Mouse (Mus musculus): ENCODE data around the gene Boc. TPM values are rescaled to one million over a fixed set of nuclear protein-coding genes. Genes with fewer than 3 reads are reported as not detected.
A peak's percentile ranks its signal among the peaks of the same experiment; 100 is the strongest.

Gene Boc
- polyA plus RNA-seq, 1 experiment from 2014 or later, result 44.7 TPM

DNA sequence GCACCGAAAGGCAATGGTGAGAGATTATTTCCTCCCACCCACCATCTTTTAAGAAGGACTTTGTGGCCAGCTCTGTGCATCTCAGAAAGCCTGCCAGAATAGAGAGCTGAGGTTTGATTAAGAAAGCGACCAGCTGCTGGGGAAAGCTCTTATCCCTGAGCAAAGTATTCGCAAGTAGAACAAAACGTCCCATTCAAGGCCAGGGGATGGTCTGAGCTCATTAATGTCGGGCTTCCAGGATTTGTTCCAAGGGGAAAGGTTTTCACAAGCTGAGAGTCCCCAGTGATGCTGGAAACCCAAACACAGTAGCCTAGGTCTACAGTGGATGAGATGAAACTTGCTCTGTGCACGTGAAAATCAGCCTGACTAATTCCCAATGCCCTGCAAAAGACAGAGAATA lies 64.8 kb downstream of the Boc start:
- H3K4me3 ChIP-seq (ENCODE audit: low read depth, low read length), result no peak overlapping the region
- peak overlapping the region; percentile 17; the same call in 1 of the 2 replicates for H3K27ac ChIP-seq (ENCODE audit: low read depth, low read length)
- H3K4me1 ChIP-seq (ENCODE audit: control insufficient read depth, insufficient read depth, low read length), result no peaks in the 10 kb centered on the region
- H3K4me2 ChIP-seq, result no peak overlapping the region
- ATAC-seq (ENCODE audit: low FRiP score) (no peak), DNase-seq (ENCODE audit: low spot score, missing footprints) (no peak)
- no peaks in the 10 kb centered on the region for H3K9me3 ChIP-seq (ENCODE audit: control insufficient read depth, low read length)
- no peak overlapping the region for H3K9ac ChIP-seq (ENCODE audit: low read length)
- peaks cover 37% of the 10 kb centered on the region for H3K36me3 ChIP-seq (ENCODE audit: control insufficient read depth, insufficient read depth, low read length)
- H3K27me3 ChIP-seq (ENCODE audit: control insufficient read depth, insufficient read depth, low read length), result no peaks in the 10 kb centered on the region
- WGBS, result 26% methylated on average over 6 of the region's 6 CpGs

DNA sequence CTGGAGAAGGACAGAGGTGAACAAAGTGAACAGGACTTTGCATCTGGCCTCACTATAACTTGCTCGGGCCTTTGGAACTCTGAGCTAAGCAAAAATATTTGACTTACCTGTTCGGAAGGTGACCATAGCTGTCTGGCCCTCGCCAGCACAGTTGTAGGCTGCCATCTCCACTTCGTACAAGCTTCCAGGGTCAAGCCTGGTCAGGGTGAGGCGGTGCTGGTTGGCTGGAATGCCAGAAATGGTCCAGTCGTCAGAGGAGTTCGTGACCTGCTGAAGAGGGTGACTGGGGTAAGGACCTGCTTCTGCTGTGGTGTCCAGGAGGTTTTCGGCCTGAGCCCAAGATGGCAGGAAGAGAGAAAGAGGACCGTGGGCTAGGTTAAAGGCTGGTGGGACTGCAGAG lies 66.0 kb downstream of the Boc start:
- no peak overlapping the region for H3K27ac ChIP-seq (ENCODE audit: low read depth, low read length)
- WGBS, result 80% methylated on average over 9 of the region's 9 CpGs

DNA sequence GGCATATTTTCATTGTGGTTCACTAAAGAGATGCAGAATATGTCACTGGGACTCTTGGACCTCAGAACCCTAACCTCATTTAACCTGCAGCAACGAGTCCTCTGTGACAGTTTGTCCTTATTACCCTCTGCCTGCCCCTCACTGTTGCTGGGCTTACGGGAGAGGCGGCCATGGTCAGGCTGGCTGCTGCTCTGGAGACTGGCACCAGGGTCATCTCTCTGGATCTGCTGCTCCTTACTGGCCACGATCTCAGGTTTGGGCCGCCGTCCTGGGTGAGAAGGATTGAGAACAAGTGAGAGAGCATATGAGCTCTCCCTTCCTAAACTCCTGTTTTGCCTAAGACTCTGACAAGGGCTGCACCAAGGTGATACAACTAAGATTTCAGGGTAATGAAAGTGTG lies 66.5 kb downstream of the Boc start:
- no peak overlapping the region for H3K4me3 ChIP-seq (ENCODE audit: low read depth, low read length)
- no peak overlapping the region for H3K4me2 ChIP-seq
- peaks cover 29% of the 10 kb centered on the region for H3K36me3 ChIP-seq (ENCODE audit: control insufficient read depth, insufficient read depth, low read length)
- H3K4me1 ChIP-seq (ENCODE audit: control insufficient read depth, insufficient read depth, low read length), result no peaks in the 10 kb centered on the region
- no peak for ATAC-seq (ENCODE audit: low FRiP score)
- no peaks in the 10 kb centered on the region for H3K9me3 ChIP-seq (ENCODE audit: control insufficient read depth, low read length)
- DNase-seq (ENCODE audit: low spot score, missing footprints), result no peak
- no peaks in the 10 kb centered on the region for H3K27me3 ChIP-seq (ENCODE audit: control insufficient read depth, insufficient read depth, low read length)
- no peak overlapping the region for H3K9ac ChIP-seq (ENCODE audit: low read length)
- H3K27ac ChIP-seq (ENCODE audit: low read depth, low read length), result no peak overlapping the region
- WGBS, result 95% methylated on average over 6 of the region's 6 CpGs

More for the DNA sequence above, 66.0 kb downstream of the Boc start:
- H3K4me3 ChIP-seq (ENCODE audit: low read depth, low read length), result no peak overlapping the region
- ATAC-seq (ENCODE audit: low FRiP score) (no peak), DNase-seq (ENCODE audit: low spot score, missing footprints) (peak; percentile 80)
- no peaks in the 10 kb centered on the region for H3K27me3 ChIP-seq (ENCODE audit: control insufficient read depth, insufficient read depth, low read length)
- H3K9me3 ChIP-seq (ENCODE audit: control insufficient read depth, low read length), result no peaks in the 10 kb centered on the region
- H3K36me3 ChIP-seq (ENCODE audit: control insufficient read depth, insufficient read depth, low read length), result peaks cover 25% of the 10 kb centered on the region
- H3K9ac ChIP-seq (ENCODE audit: low read length), result no peak overlapping the region
- H3K4me1 ChIP-seq (ENCODE audit: control insufficient read depth, insufficient read depth, low read length), result no peaks in the 10 kb centered on the region
- no peak overlapping the region for H3K4me2 ChIP-seq

DNA sequence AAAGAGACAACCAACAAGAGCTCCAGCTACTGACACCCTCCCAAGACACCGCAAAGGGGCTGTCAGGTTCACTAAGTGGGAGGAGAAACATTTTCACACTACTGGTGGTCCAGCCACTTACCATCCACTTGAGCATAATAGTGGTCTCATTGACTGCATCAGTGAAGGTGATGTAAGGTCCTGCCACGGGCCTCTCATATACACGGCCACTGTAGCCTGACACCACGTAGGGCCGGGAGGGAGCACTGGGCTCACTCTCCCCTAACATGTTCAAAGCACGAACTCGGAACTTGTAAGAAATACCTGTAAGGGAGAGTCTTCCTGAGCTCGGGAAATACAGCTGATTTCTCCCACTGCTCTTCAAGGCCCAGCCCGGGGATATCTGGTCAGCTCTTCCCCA lies 67.6 kb downstream of the Boc start:
- peaks cover 35% of the 10 kb centered on the region for H3K36me3 ChIP-seq (ENCODE audit: control insufficient read depth, insufficient read depth, low read length)

DNA sequence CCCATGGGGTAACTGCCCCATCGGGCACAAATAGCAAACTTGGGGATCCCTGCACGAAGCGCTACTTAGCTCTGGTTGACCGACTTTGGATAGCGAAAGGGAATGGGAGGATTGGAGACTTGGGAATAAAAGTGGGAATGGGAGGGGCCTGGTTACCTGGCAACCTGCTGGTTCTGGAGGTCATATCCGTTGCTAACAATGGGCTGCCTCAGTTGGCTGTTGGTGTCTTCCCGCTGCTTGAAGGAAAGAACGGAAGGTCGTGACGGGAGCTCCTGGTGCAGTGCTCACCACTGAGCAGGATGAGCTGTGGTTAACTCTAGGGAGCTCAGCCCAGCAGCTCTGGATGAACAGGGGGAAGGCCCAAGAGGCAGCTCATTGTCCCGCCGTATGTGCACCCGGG lies 71.5 kb downstream of the Boc start:
- ATAC-seq (ENCODE audit: low FRiP score), result no peak
- 64% methylated on average over 13 of the region's 13 CpGs for WGBS
- H3K27ac ChIP-seq (ENCODE audit: low read depth, low read length), result no peak overlapping the region; the same call in 1 of the 2 replicates

More for the DNA sequence above, 67.6 kb downstream of the Boc start:
- H3K4me2 ChIP-seq, result no peak overlapping the region
- H3K4me3 ChIP-seq (ENCODE audit: low read depth, low read length), result no peak overlapping the region
- H3K9ac ChIP-seq (ENCODE audit: low read length), result no peak overlapping the region
- H3K27me3 ChIP-seq (ENCODE audit: control insufficient read depth, insufficient read depth, low read length), result no peaks in the 10 kb centered on the region
- no peaks in the 10 kb centered on the region for H3K9me3 ChIP-seq (ENCODE audit: control insufficient read depth, low read length)
- H3K4me1 ChIP-seq (ENCODE audit: control insufficient read depth, insufficient read depth, low read length), result peaks cover 5% of the 10 kb centered on the region; the same call in 1 of the 2 replicates
- no peak overlapping the region for H3K27ac ChIP-seq (ENCODE audit: low read depth, low read length)
- DNase-seq (ENCODE audit: low spot score, missing footprints), result no peak
- no peak for ATAC-seq (ENCODE audit: low FRiP score)
- WGBS, result 94% methylated on average over 9 of the region's 9 CpGs

DNA sequence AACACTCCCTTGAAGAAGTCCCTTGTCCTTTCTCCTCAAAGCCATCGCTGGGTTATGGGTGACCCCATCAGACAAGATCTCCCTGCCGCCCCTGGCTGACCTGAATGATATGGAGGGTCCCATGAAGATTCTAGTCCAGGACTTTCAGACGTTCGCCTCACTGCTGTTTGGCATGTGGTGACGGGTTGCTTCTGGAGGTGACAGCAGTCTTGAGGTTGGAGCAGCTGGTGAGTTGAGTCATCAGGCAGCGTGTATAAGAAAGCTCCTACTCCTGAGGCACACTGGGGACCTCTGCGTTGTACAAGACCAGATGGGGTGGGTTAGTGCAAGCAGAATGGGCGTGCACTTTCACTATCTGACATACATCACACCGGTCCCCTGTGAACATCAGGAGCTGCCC lies 72.1 kb downstream of the Boc start:
- DNase-seq (ENCODE audit: low spot score, missing footprints) (no peak), ATAC-seq (ENCODE audit: low FRiP score) (no peak)
- Histone ChIP-seq H3K4me2 (no peak overlapping the region), H3K27me3 (ENCODE audit: control insufficient read depth, insufficient read depth, low read length) (no peaks in the 10 kb centered on the region), H3K9me3 (ENCODE audit: control insufficient read depth, low read length) (no peaks in the 10 kb centered on the region), H3K9ac (ENCODE audit: low read length) (no peak overlapping the region), H3K4me3 (ENCODE audit: low read depth, low read length) (no peak overlapping the region), H3K4me1 (ENCODE audit: control insufficient read depth, insufficient read depth, low read length) (peaks cover 5% of the 10 kb centered on the region; the same call in 1 of the 2 replicates), H3K36me3 (ENCODE audit: control insufficient read depth, insufficient read depth, low read length) (peaks cover 29% of the 10 kb centered on the region; the same call in 1 of the 2 replicates), H3K27ac (ENCODE audit: low read depth, low read length) (no peak overlapping the region)
- WGBS, result 88% methylated on average over 9 of the region's 9 CpGs

More for the DNA sequence above, 71.5 kb downstream of the Boc start:
- Histone ChIP-seq H3K9me3 (ENCODE audit: control insufficient read depth, low read length) (no peaks in the 10 kb centered on the region), H3K4me1 (ENCODE audit: control insufficient read depth, insufficient read depth, low read length) (peaks cover 5% of the 10 kb centered on the region; the same call in 1 of the 2 replicates), H3K4me3 (ENCODE audit: low read depth, low read length) (no peak overlapping the region), H3K27me3 (ENCODE audit: control insufficient read depth, insufficient read depth, low read length) (no peaks in the 10 kb centered on the region), H3K36me3 (ENCODE audit: control insufficient read depth, insufficient read depth, low read length) (peaks cover 29% of the 10 kb centered on the region; the same call in 1 of the 2 replicates), H3K4me2 (no peak overlapping the region), H3K9ac (ENCODE audit: low read length) (no peak overlapping the region)
- DNase-seq (ENCODE audit: low spot score, missing footprints), result peak; percentile 81

DNA sequence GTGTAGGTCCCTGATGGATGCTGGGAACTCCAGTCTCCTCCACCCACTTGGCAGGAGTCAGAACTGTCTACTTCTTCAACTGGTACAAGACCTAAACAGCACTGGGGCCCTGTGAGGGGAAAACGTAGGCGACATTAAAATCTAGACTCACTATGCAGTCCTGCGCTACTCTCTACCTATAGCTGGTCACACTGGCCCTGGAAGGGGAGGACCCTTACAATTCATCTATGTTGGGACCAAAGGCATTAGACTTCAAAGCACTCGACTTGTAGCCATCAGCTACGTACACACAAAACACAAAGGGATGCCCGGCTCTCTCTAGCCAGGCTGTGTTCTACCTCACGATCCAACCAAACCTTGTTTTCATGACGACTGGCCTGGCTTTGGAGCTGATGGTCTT lies 73.0 kb downstream of the Boc start:
- ATAC-seq (ENCODE audit: low FRiP score), result no peak
- no peak for DNase-seq (ENCODE audit: low spot score, missing footprints)
- Histone ChIP-seq H3K27me3 (ENCODE audit: control insufficient read depth, insufficient read depth, low read length) (no peaks in the 10 kb centered on the region), H3K36me3 (ENCODE audit: control insufficient read depth, insufficient read depth, low read length) (peaks cover 24% of the 10 kb centered on the region; the same call in 1 of the 2 replicates), H3K27ac (ENCODE audit: low read depth, low read length) (no peak overlapping the region), H3K9ac (ENCODE audit: low read length) (no peak overlapping the region), H3K4me2 (no peak overlapping the region), H3K9me3 (ENCODE audit: control insufficient read depth, low read length) (no peaks in the 10 kb centered on the region), H3K4me1 (ENCODE audit: control insufficient read depth, insufficient read depth, low read length) (peaks cover 5% of the 10 kb centered on the region; the same call in 1 of the 2 replicates), H3K4me3 (ENCODE audit: low read depth, low read length) (no peak overlapping the region)
- 79% methylated on average over 8 of the region's 8 CpGs for WGBS

DNA sequence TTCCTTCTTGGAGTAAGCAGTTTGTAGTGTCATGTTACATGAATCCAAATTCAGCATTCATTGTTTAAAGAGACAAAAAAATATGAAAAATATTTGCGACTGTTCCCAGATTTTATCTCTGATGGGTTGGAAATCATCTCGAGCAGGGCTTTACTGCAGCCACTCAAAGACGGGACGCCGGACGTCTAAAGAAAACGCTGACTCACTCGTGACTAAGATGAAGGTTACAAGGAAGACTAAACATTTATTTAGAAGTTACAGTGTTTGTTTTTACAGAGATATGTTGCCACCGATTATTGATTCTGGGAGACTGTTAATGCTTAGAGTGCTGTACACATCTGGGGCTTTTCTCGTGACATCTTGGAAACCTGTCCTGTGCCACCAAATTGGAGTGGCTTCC lies 73.9 kb downstream of the Boc start:
- Histone ChIP-seq H3K4me3 (ENCODE audit: low read depth, low read length) (no peak overlapping the region), H3K27me3 (ENCODE audit: control insufficient read depth, insufficient read depth, low read length) (no peaks in the 10 kb centered on the region), H3K9me3 (ENCODE audit: control insufficient read depth, low read length) (no peaks in the 10 kb centered on the region), H3K4me1 (ENCODE audit: control insufficient read depth, insufficient read depth, low read length) (peaks cover 5% of the 10 kb centered on the region; the same call in 1 of the 2 replicates), H3K36me3 (ENCODE audit: control insufficient read depth, insufficient read depth, low read length) (peaks cover 20% of the 10 kb centered on the region; the same call in 1 of the 2 replicates), H3K27ac (ENCODE audit: low read depth, low read length) (no peak overlapping the region; the same call in 1 of the 2 replicates), H3K9ac (ENCODE audit: low read length) (no peak overlapping the region), H3K4me2 (no peak overlapping the region)
- no peak for DNase-seq (ENCODE audit: low spot score, missing footprints)
- no peak for ATAC-seq (ENCODE audit: low FRiP score)
- WGBS, result 87% methylated on average over 10 of the region's 10 CpGs

DNA sequence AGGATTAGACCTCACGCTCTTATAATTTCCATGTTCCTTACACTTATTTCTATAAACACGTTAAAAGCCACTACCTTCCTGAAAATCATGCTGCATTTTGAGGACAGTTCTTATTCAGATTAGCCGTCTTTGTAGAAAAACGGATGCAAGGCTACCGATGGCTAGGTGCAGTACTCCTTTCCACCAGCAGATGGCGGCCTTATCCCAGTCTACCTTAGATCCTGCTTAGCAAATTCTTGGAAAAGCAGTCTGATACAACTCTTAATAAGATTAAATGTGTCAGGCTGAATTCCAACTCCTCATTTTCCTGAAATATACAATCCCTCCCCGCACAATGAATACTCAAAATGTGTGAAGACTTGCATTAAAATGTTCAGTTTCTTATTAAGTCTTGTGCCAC lies 74.6 kb downstream of the Boc start:
- Histone ChIP-seq H3K27me3 (ENCODE audit: control insufficient read depth, insufficient read depth, low read length) (no peaks in the 10 kb centered on the region), H3K9ac (ENCODE audit: low read length) (no peak overlapping the region), H3K4me2 (no peak overlapping the region), H3K4me3 (ENCODE audit: low read depth, low read length) (no peak overlapping the region), H3K4me1 (ENCODE audit: control insufficient read depth, insufficient read depth, low read length) (peaks cover 5% of the 10 kb centered on the region; the same call in 1 of the 2 replicates), H3K27ac (ENCODE audit: low read depth, low read length) (no peak overlapping the region), H3K9me3 (ENCODE audit: control insufficient read depth, low read length) (no peaks in the 10 kb centered on the region), H3K36me3 (ENCODE audit: control insufficient read depth, insufficient read depth, low read length) (peaks cover 18% of the 10 kb centered on the region; the same call in 1 of the 2 replicates)
- WGBS, result 9% methylated on average over 7 of the region's 7 CpGs
- ATAC-seq (ENCODE audit: low FRiP score) (no peak), DNase-seq (ENCODE audit: low spot score, missing footprints) (peak; percentile 99)
